Mouse (Mus musculus): Measurements from ENCODE around the gene Zfp687. TPM values are rescaled to one million over a fixed set of nuclear protein-coding genes. Genes with fewer than 3 reads are reported as not detected.

The Zfp687 gene
- polyA plus RNA-seq, 1 experiment = 18.4 TPM

DNA sequence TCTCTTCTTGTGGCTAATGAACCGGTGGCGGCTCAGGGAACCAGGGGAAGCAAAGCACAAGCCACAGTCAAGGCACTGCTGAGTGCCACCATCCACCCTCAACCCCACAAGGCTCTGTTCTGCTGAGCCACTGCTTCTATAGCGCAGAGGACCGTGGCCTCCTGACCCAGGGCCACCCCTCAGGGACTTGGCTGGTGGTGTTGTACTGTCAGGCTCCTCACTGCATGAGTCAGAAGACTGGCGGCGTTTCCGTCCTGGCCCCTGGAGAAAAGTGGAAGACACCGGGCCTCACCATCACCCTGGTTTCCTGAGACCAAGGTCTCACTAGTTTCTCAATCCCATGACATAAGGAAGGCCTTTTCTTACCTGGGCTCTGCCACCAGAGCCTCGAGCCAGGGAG, 7.5 kb downstream of the Zfp687 start:
- no peak overlapping the region for H3K27ac ChIP-seq (ENCODE audit: insufficient read depth, low read length)
- H3K4me1 ChIP-seq (ENCODE audit: control insufficient read depth, insufficient read depth, low read length) = no peaks in the 10 kb centered on the region
- TF ChIP-seq POLR2A (IDR thresholded peaks at IDR 0.05; ENCODE audit: low read depth, low read length) (no peak), CTCF (IDR thresholded peaks at IDR 0.05; ENCODE audit: borderline replicate concordance, insufficient read depth, low read length) (no peak)
- H3K4me3 ChIP-seq (ENCODE audit: insufficient read depth, low read length) = no peak overlapping the region

DNA sequence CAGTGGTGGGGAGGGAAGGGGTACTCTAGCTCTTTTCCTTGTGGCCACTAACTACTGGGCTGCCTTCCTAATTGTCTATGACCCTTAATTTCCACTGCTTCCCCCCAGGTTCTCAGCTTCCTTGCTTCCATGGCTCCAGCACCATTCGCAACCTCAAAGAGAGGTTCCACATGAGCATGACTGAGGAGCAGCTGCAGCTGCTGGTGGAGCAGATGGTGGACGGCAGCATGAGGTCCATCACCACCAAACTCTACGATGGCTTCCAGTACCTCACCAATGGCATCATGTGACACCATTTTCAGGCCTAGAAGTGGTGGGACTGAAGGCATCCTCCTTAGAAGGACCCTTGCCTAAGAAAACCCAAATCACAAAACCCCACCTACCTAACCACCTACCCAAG, 9.6 kb downstream of the Zfp687 start:
- no peak overlapping the region for H3K27ac ChIP-seq (ENCODE audit: insufficient read depth, low read length)
- TF ChIP-seq POLR2A (IDR thresholded peaks at IDR 0.05; ENCODE audit: low read depth, low read length) = no peak
- no peak for TF ChIP-seq CTCF (IDR thresholded peaks at IDR 0.05; ENCODE audit: borderline replicate concordance, insufficient read depth, low read length)
- no peak overlapping the region for H3K4me3 ChIP-seq (ENCODE audit: insufficient read depth, low read length)
- H3K4me1 ChIP-seq (ENCODE audit: control insufficient read depth, insufficient read depth, low read length) = no peaks in the 10 kb centered on the region

DNA sequence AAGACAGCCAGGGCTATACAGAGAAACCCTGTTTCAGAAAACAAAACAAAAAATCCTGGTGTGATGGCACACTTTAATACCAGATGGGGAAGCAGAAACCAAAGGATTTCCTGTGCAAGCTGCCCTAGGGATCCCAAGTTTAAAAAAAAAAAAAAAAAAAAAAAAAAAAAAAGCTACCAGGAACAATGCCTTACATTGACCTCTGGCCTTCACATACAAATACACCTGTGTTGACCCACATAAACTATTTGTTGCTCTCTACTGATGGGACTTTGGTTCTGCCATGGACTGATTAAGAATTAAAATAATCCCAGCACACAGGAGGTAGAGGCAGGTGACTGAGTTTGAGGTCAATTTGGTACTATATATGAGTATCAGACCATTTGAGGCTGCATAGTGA, 12.0 kb downstream of the Zfp687 start:
- no peaks in the 10 kb centered on the region for H3K4me1 ChIP-seq (ENCODE audit: control insufficient read depth, insufficient read depth, low read length)
- no peak for TF ChIP-seq CTCF (IDR thresholded peaks at IDR 0.05; ENCODE audit: borderline replicate concordance, insufficient read depth, low read length)
- no peak for TF ChIP-seq POLR2A (IDR thresholded peaks at IDR 0.05; ENCODE audit: low read depth, low read length)
- H3K27ac ChIP-seq (ENCODE audit: insufficient read depth, low read length) = no peak overlapping the region
- no peak overlapping the region for H3K4me3 ChIP-seq (ENCODE audit: insufficient read depth, low read length)

DNA sequence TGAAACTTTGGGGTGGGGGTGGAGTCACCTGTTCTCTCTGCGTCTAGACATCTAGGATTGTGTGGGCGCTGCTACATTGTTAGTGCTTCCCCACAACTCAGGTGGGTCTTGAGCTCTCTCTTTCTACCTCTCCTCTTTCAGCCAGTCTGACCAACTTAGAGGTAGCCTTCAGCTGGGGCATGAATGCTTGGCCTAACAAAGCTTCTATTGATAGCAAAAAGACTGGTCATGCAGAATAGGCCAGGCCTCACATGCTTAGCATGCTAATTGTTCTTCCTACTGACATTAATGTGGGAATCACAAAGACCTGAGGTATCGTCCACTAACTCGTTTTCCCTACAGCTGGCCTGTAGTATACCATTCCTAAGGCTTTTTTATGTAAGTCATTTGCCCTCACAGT, 12.7 kb downstream of the Zfp687 start:
- TF ChIP-seq CTCF (IDR thresholded peaks at IDR 0.05; ENCODE audit: borderline replicate concordance, insufficient read depth, low read length) (no peak), POLR2A (IDR thresholded peaks at IDR 0.05; ENCODE audit: low read depth, low read length) (no peak)
- H3K4me3 ChIP-seq (ENCODE audit: insufficient read depth, low read length) = no peak overlapping the region
- H3K4me1 ChIP-seq (ENCODE audit: control insufficient read depth, insufficient read depth, low read length) = no peaks in the 10 kb centered on the region
- H3K27ac ChIP-seq (ENCODE audit: insufficient read depth, low read length) = no peak overlapping the region

DNA sequence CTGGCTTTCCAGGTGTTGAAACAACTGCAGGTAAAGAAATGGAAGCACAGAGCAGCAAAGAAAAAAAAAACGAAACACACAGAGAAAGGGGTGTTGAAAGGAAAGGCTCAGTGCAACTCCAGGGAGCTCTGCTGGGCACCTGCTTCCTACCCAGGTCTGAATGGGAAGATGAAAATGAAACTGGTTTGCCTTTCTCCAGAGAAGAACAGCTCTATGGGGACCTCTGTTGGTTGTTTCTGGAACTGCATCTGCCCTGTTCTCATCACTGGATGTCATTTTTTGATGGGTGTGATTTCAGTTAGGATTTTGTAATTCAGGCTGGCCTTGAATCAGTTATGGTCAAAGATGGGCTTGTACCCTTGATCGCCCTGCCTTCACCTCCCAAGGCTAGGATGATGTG, 18.3 kb downstream of the Zfp687 start:
- no peaks in the 10 kb centered on the region for H3K4me1 ChIP-seq (ENCODE audit: control insufficient read depth, insufficient read depth, low read length)
- TF ChIP-seq CTCF (IDR thresholded peaks at IDR 0.05; ENCODE audit: borderline replicate concordance, insufficient read depth, low read length) = no peak
- TF ChIP-seq POLR2A (IDR thresholded peaks at IDR 0.05; ENCODE audit: low read depth, low read length) = no peak
- no peak overlapping the region for H3K4me3 ChIP-seq (ENCODE audit: insufficient read depth, low read length)
- H3K27ac ChIP-seq (ENCODE audit: insufficient read depth, low read length) = no peak overlapping the region

DNA sequence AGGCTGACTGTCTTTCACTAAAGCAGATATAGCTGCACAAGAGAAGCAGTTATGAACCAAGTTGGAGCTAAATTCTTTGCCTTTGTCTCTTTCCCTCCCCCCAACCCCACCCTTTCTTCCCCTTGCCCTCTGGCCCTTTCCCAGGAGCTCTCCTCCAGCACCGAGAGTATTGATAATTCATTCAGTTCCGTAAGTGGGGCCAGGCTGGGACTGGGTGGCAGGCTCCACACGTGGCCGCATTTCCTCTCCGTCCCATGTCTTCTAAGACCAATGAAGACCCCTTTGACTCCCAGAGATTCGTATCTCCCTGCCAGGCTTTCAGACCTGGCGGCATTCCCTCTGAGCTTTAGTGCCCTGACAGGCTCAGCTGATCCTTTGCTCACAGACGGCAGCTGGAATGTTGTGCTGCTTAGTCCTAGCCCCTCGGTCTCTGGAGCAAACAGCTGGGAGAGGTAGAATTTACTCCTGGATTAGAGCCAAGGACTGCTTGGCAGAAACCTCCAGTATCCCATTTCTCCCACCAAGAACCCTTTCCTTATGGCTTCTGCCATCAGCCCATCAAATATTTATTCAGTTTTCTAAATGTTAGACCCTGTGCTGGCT, 26.0 kb downstream of the Zfp687 start:
- Histone ChIP-seq H3K27ac (ENCODE audit: insufficient read depth, low read length) (peak overlapping the region; percentile 21; the same call in 1 of the 2 replicates), H3K4me3 (ENCODE audit: insufficient read depth, low read length) (no peak overlapping the region), H3K4me1 (ENCODE audit: control insufficient read depth, insufficient read depth, low read length) (peaks cover 16% of the 10 kb centered on the region)
- no peak for TF ChIP-seq POLR2A (IDR thresholded peaks at IDR 0.05; ENCODE audit: low read depth, low read length)
- TF ChIP-seq CTCF (IDR thresholded peaks at IDR 0.05; ENCODE audit: borderline replicate concordance, insufficient read depth, low read length) = no peak

DNA sequence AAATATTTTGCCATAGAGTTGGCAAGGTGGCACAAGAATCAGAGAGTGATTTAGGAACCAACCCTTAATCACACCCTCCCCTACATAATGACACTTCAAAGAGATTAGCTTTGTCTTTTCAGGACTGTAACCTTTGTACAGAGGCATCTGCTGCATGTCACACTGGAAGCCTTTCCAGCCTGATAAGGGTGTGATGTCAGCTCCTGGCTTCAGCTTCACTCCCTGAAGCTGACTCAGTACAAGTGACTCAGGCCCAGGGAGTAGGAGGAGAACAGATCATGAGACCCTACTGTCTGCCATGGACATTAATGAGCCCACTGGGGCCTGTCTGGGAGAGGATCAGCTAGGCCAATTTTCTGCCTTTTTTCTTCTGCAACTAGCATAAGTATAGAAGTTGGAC, 27.7 kb downstream of the Zfp687 start:
- Histone ChIP-seq H3K4me3 (ENCODE audit: insufficient read depth, low read length) (no peak overlapping the region), H3K27ac (ENCODE audit: insufficient read depth, low read length) (peak overlapping the region; percentile 82), H3K4me1 (ENCODE audit: control insufficient read depth, insufficient read depth, low read length) (peaks cover 16% of the 10 kb centered on the region)
- TF ChIP-seq CTCF (IDR thresholded peaks at IDR 0.05; ENCODE audit: borderline replicate concordance, insufficient read depth, low read length) (no peak), POLR2A (IDR thresholded peaks at IDR 0.05; ENCODE audit: low read depth, low read length) (no peak)

DNA sequence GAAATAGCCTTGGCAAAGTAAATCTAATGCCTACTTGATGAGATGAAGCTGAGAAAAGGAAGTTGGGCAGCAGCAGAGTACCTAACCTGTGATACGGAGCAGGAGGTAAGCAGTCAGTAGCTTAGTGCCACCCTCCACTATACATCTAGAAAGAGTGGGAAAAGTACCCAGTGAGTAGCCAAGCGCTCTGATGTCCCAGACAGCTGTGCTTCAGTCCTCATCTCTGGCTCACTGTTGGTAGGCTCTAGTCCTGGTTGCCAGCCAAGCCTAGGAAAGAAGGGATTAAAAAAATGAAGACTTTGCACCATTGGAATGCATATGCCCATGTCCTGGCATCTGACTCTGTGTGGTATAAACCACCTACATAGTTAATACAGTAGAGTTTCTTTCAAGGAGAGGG, 29.7 kb downstream of the Zfp687 start:
- Histone ChIP-seq H3K4me3 (ENCODE audit: insufficient read depth, low read length) (no peak overlapping the region), H3K4me1 (ENCODE audit: control insufficient read depth, insufficient read depth, low read length) (peaks cover 16% of the 10 kb centered on the region), H3K27ac (ENCODE audit: insufficient read depth, low read length) (no peak overlapping the region)
- TF ChIP-seq POLR2A (IDR thresholded peaks at IDR 0.05; ENCODE audit: low read depth, low read length) = no peak
- no peak for TF ChIP-seq CTCF (IDR thresholded peaks at IDR 0.05; ENCODE audit: borderline replicate concordance, insufficient read depth, low read length)

DNA sequence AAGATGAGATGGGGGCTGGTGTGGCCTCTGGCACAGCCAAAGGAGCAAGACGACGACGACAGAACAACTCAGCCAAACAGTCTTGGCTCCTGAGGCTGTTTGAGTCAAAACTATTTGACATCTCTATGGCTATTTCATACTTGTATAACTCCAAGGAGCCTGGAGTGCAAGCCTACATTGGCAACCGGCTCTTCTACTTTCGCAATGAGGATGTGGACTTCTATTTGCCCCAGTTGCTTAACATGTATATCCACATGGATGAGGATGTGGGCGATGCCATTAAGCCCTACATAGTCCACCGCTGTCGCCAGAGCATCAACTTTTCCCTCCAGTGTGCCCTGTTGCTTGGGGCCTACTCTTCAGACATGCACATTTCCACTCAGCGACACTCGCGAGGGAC, 30.9 kb downstream of the Zfp687 start:
- Histone ChIP-seq H3K4me1 (ENCODE audit: control insufficient read depth, insufficient read depth, low read length) (peaks cover 12% of the 10 kb centered on the region), H3K4me3 (ENCODE audit: insufficient read depth, low read length) (no peak overlapping the region), H3K27ac (ENCODE audit: insufficient read depth, low read length) (no peak overlapping the region)
- TF ChIP-seq POLR2A (IDR thresholded peaks at IDR 0.05; ENCODE audit: low read depth, low read length) = no peak
- TF ChIP-seq CTCF (IDR thresholded peaks at IDR 0.05; ENCODE audit: borderline replicate concordance, insufficient read depth, low read length) = no peak

DNA sequence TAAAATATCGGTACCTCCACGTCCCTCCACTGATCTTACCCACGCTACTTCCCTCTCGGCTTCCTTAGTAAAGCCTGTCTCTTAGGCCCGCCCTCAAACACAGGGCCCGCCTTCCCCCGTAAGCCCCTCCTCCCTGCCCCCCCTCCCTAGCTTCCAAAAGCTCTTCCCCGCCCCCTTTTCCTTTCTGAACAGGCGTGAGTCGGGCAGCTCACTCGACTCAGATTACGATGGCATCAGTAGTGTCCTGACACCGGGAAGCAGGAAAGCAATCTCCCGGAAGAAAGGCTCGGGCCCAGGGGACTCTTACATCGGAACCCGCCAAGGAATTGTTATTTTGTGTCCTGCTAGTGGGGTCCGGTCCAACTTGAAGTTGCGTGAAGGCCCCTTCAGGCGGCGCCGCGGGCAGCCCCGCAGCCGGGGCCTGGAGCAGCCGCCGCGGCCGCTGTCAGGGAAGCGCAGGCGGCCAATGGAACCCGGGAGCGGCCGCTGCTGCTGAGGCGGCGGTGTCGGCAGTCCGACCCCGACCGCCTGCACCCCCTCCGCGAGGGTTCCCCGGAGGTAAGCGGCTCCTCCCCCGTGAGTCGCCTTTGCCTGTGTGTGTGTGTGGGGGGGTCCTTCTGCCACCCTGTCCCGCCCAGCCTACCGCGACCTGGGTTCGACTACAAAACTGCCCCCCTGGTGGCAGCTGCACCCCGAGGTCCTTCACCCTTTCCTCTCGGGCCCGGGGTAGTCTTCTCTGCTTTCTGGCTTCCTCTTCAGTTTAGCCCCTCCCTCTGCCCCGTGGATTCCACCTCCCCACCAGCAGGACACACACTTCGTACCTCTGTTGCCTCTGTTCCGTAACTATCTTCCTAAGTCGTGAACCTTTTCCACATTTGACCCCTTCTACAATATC, 40.5 kb downstream of the Zfp687 start, which contains the start of gene Pi4kb:
Pi4kb (plus strand) TSS at position 204 of the 895 bp plus-strand sequence.
- Histone ChIP-seq H3K27ac (ENCODE audit: insufficient read depth, low read length) (peak within 1 kb of the TSS; percentile 85), H3K4me1 (ENCODE audit: control insufficient read depth, insufficient read depth, low read length) (no peaks in the 10 kb centered on the region; the same call in 1 of the 2 replicates), H3K4me3 (ENCODE audit: insufficient read depth, low read length) (peak within 1 kb of the TSS; percentile 94)
- TF ChIP-seq CTCF (IDR thresholded peaks at IDR 0.05; ENCODE audit: borderline replicate concordance, insufficient read depth, low read length) = no peak
- TF ChIP-seq POLR2A (IDR thresholded peaks at IDR 0.05; ENCODE audit: low read depth, low read length) = peak; percentile 81

Data from embryonic fibroblast, embryonic 13.5 days (primary cell).